11 mouse cellular contexts compared by ENCODE assay signal in genomic region chr10:94124376-94124775, GRCm38 (mm10). TPM values are rescaled to one million over a fixed set of nuclear protein-coding genes. Genes with fewer than 3 reads are reported as not detected.
A peak's percentile ranks its signal among the peaks of the same experiment; 100 is the strongest.
DNase-seq lines count a peak whose midpoint lies in the region; ATAC-seq and TF ChIP-seq lines count a peak whose summit lies in the region.
"Had no signal": no experiment of that assay in that cellular context is flagged by ENCODE, and none has a peak within 500 bp of the region (broad histone marks: within the 10 kb centered on the region; RNA-seq: fewer than 3 reads in every experiment).

No protein-coding gene starts in this region.

- no peaks in the 10 kb centered on the region for H3K36me3 ChIP-seq in forebrain, embryonic 11.5 days (ENCODE audit: control insufficient read depth, insufficient read depth, low read length)

- 84% methylated on average over 5 of the region's 5 CpGs for WGBS in lung, adult 2 months
- 82% methylated on average over 5 of the region's 5 CpGs for WGBS in forebrain, embryonic 11.5 days

- H3K9ac ChIP-seq in forebrain, embryonic 11.5 days (ENCODE audit: low read length) = no peak overlapping the region
- H3K9ac ChIP-seq: heart, embryonic 13.5 days; liver, embryonic 15.5 days; neural tube, embryonic 12.5 days had no signal

- peak; percentile 47 for DNase-seq in embryo, embryonic 10 days (ENCODE audit: low spot score)
- DNase-seq in embryo, embryonic 9.5 days (ENCODE audit: extremely low spot score) = no peak
- DNase-seq in lung, adult 2 months = no peak
- DNase-seq in lung, postnatal 25 days (ENCODE audit: low spot score) = no peak
- peak; percentile 18 for DNase-seq in R1 (ENCODE audit: low read depth, low spot score)
- no peak for DNase-seq in layer of hippocampus, adult 9-10 months (ENCODE audit: low spot score)
- DNase-seq in forebrain, embryonic 11.5 days (ENCODE audit: low spot score) = no peak

- H3K4me2 ChIP-seq in forebrain, embryonic 11.5 days (ENCODE audit: low read depth, low read length, severe bottlenecking) = no peak overlapping the region
- H3K4me2 ChIP-seq: heart, embryonic 13.5 days; liver, embryonic 15.5 days; neural tube, embryonic 12.5 days had no signal

- TF ChIP-seq POLR2A in lung, adult 2 months (IDR thresholded peaks at IDR 0.05; ENCODE audit: borderline replicate concordance, extremely low read depth, low read depth, low read length) = no peak

- peak; percentile 45; the same call in 1 of the 2 replicates for TF ChIP-seq CTCF in lung, adult 2 months (IDR thresholded peaks at IDR 0.05; ENCODE audit: insufficient read depth, low read length)

- no peak overlapping the region for H3K4me3 ChIP-seq in lung, adult 2 months (replicated peaks; ENCODE audit: extremely low read depth, low read depth, low read length)
- no peak overlapping the region for H3K4me3 ChIP-seq in forebrain, embryonic 11.5 days (ENCODE audit: low read depth, low read length)
- H3K4me3 ChIP-seq: heart, embryonic 13.5 days; liver, embryonic 15.5 days; neural tube, embryonic 12.5 days had no signal

- no peak overlapping the region for H3K27ac ChIP-seq in forebrain, embryonic 11.5 days (ENCODE audit: low read depth, low read length)
- H3K27ac ChIP-seq: heart, embryonic 13.5 days; liver, embryonic 15.5 days; neural tube, embryonic 12.5 days had no signal

- H3K4me1 ChIP-seq in lung, adult 2 months (ENCODE audit: control insufficient read depth, insufficient read depth, low read length) = no peaks in the 10 kb centered on the region
- H3K4me1 ChIP-seq in forebrain, embryonic 11.5 days (replicated peaks; ENCODE audit: control insufficient read depth, insufficient read depth, low read length) = no peaks in the 10 kb centered on the region
- H3K4me1 ChIP-seq: neural tube, embryonic 12.5 days had no signal

- H3K27me3 ChIP-seq in forebrain, embryonic 11.5 days (ENCODE audit: control insufficient read depth, insufficient read depth, low read length) = no peaks in the 10 kb centered on the region
- H3K27me3 ChIP-seq: heart, embryonic 13.5 days; liver, embryonic 15.5 days; neural tube, embryonic 12.5 days had no signal

- peak; percentile 47; the same call in 1 of the 2 replicates for ATAC-seq in megakaryocyte progenitor cell, adult 5-6 weeks (replicated peaks; ENCODE audit: poor library complexity)
- ATAC-seq in forebrain, embryonic 11.5 days (replicated peaks; ENCODE audit: low FRiP score) = no peak

- H3K9me3 ChIP-seq in forebrain, embryonic 11.5 days (ENCODE audit: control insufficient read depth, low read length) = no peaks in the 10 kb centered on the region
- H3K9me3 ChIP-seq: heart, embryonic 13.5 days; liver, embryonic 15.5 days; neural tube, embryonic 12.5 days had no signal

RNA-seq across cellular contexts. Expression of gene Nr2c1, which starts 23.4 kb away (rescaled TPM):
- 3.8 and 5.2 TPM in 2 replicates for polyA plus RNA-seq in lung, adult 2 months (2012; rRNA removed)
- total RNA-seq in megakaryocyte progenitor cell, adult 5-6 weeks (2015) = 10.9 and 11.2 TPM in 2 replicates
- 5.0 and 6.2 TPM in 2 replicates for total RNA-seq in megakaryocyte progenitor cell, adult 5-6 weeks (2017)
- 10.9 and 11.4 TPM in 2 replicates for polyA plus RNA-seq in forebrain, embryonic 11.5 days (2014; fragmentation: Nextera tagmentation; extraction: Ambion mirVana)

Comparison
In these comparisons a context has a peak if more than half of its experiments do, and no peak if none do; other contexts are left out.
1. DNase-seq: peak in embryo, embryonic 10 days (single experiment) and R1 (single experiment); none in embryo, embryonic 9.5 days (single experiment), lung, adult 2 months (single experiment), lung, postnatal 25 days (single experiment), layer of hippocampus, adult 9-10 months (single experiment) and forebrain, embryonic 11.5 days (single experiment).